Mouse (Mus musculus): ENCODE measurements around the gene 3110082J24Rik.
A peak's percentile ranks its signal among the peaks of the same experiment; 100 is the strongest.

3110082J24Rik gene

DNA sequence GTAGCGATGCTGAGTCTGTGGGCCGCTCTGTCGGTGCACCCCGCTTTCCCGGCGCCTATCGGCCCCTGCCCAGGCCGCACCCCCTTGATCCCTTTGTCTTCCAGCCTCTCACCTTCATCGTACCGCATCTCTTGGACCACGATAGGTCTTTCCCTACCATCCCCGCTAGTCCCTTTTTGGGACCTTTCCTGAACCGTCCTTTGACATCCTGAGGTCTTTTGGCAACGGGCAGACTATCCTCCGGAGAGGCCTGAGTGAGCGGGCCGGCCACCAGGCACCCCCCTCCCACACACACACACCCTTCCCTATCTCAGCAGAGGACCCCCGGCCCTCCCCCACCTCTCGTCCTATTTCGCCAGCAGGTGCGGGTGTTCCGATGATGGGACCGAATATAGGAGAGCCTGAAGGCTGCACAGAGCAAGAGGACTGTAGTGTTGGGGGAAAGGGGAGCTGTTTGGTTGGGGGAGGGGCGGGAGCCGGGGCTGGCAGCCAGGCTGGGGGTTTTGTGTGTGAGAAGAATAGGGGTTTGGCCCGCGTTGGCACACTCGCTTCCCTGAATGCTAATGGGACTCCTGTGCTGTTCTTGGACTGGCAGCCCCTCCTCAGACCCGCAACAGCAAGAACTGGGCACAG is at the start of gene 3110082J24Rik:
3110082J24Rik (minus strand) TSS at position 419 of the 633 bp plus-strand sequence.
- no peak for DNase-seq (ENCODE audit: low read depth, low spot score)

GRCm38 (mm10) chr5:30155395-30155792 is 49.5 kb upstream of the 3110082J24Rik start:
- DNase-seq (ENCODE audit: low read depth, low spot score), result no peak

GRCm38 (mm10) chr5:30154474-30155394 is 48.8 kb upstream of the 3110082J24Rik start, which contains the start of the genes Hadha and Hadhb:
Gene Hadha (minus strand): TSS chr5:30155162.
Gene Hadhb (plus strand): TSS chr5:30155248.
- DNase-seq (ENCODE audit: low read depth, low spot score), result peak; percentile 93

GRCm38 (mm10) chr5:30154013-30154412 is 48.1 kb upstream of the 3110082J24Rik start:
- DNase-seq (ENCODE audit: low read depth, low spot score), result peak; percentile 56

GRCm38 (mm10) chr5:30153222-30153621 is 47.3 kb upstream of the 3110082J24Rik start:
- no peak for DNase-seq (ENCODE audit: low read depth, low spot score)

GRCm38 (mm10) chr5:30152413-30152812 is 46.5 kb upstream of the 3110082J24Rik start:
- DNase-seq (ENCODE audit: low read depth, low spot score), result no peak

- no peak for DNase-seq (ENCODE audit: low read depth, low spot score)
Observed at GRCm38 (mm10) chr5:30152007-30152406, 46.1 kb upstream of the 3110082J24Rik start.

DNA sequence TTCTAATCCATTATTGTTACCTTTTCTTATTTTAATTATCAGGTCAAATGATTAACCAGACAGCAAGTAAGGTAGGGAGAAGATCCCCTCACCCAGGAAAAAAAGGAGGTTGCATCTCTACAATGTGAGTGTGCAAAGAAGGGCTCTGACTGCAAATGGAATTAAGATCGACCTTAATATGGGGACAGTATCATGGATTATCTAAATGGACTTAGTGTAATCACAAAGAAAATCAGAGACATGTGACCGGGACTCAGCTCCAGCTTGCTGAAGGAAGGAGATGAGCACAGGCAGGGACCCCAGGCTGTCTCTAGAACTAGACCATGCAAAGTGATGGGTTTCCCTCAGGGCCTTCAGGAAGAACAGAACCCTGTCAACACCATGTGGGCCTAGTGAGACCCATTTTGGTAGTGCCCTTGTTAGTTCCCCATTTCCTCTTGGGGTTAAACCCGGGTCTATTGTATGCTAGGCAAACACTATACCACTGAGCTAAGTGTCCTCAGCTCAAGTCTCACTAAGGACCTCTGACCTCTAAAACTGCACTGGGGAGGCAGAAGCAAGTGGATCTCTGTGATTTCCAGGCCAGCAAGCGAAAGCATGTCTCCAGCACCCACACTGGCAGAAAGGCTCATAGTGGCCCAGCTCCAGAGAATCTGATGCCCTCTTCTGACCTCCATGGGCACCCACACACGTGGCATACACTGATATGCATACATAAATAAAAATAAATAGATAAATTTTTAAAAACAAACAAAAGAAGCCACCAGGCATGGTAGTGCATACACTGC is 42.4 kb upstream of the 3110082J24Rik start:
- DNase-seq (ENCODE audit: low read depth, low spot score), result no peak

DNA sequence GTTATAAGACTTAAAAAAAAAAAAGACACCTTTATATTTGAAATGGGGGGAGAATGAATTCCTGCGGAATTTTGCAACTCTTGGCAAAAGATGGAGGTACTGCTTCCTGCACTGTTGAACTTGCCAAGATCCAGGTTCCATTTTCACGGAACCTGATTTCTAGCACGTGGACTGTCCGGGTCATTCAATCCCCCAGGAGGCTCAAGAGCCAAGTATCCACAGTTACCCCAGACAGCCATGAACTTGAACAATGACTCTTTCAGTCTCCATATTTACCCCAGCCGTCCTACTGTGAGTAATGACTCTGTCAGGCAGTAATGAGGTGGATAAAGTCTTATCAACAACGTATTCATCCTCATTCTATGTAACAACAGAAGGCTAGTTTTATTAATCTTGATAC is 40.6 kb upstream of the 3110082J24Rik start:
- DNase-seq (ENCODE audit: low read depth, low spot score), result no peak

- no peak for DNase-seq (ENCODE audit: low read depth, low spot score)
Observed at GRCm38 (mm10) chr5:30138193-30138592, 32.3 kb upstream of the 3110082J24Rik start.

GRCm38 (mm10) chr5:30137271-30137670 is 31.4 kb upstream of the 3110082J24Rik start:
- no peak for DNase-seq (ENCODE audit: low read depth, low spot score)

DNA sequence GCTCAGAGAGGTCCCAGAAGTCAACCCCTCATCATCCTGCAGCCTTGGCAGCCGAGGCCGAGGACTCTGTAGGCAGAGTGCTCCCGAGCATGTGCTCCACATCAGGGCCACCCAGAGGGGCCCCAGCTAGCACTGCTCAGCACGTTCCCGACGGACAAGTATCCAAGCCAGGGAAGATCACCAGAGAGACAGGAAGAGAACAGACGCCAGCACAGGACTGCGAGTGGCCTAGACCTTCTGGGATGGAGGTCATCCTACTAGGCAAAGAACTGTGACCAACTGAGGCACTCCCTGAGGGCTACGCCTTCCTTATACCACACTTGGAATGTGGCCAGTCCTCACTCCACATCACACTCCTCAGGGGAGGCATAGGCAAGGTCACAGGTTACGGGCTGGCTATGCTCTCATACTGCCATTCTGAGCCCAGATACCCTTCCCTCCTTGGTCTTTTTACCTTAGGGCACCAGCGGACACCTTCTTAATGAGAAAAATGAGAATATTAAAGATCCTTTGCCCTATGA is 29.9 kb upstream of the 3110082J24Rik start:
- no peak for DNase-seq (ENCODE audit: low read depth, low spot score)

GRCm38 (mm10) chr5:30132173-30132572 is 26.3 kb upstream of the 3110082J24Rik start:
- no peak for DNase-seq (ENCODE audit: low read depth, low spot score)

DNA sequence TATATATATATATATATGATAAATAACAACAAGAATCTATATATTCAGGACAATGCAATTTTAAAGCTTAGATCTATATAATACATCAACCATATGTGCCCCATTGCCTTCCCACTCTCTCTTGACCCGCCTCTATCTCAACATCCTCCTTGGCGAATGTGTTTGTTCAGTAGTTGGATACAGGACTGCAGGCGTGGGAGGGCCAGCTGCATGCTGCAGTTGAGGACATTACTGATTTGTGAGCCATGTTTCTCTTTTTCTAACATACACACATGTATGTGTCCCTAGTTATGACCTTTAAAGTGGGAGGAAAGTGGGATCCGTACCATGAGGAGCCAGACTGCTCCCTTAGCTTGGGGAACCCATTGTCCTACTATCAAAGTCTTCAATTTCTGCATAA is 25.4 kb upstream of the 3110082J24Rik start:
- no peak for DNase-seq (ENCODE audit: low read depth, low spot score)

DNA sequence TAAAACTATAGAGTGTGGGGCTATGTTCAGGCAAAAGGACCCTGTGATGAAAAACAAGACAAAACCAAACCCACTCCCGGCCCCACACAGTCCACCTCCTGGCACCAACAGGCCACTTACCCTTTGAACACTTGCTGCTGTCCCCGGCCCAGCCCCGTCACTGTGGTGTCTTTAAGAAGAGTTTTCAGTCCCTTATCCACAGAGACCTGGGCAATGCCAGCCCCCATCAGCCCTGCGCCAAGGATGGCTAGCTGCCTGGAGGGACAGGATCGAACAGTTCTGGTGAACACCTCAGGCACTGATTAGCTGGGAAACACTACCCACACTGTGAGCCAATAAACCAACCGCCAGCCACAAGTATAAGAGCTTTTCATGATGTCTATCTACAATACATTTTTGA is 22.8 kb upstream of the 3110082J24Rik start:
- no peak for DNase-seq (ENCODE audit: low read depth, low spot score)

GRCm38 (mm10) chr5:30127921-30128597 is 22.2 kb upstream of the 3110082J24Rik start:
- no peak for DNase-seq (ENCODE audit: low read depth, low spot score)

GRCm38 (mm10) chr5:30126756-30127155 is 20.9 kb upstream of the 3110082J24Rik start:
- no peak for DNase-seq (ENCODE audit: low read depth, low spot score)

DNA sequence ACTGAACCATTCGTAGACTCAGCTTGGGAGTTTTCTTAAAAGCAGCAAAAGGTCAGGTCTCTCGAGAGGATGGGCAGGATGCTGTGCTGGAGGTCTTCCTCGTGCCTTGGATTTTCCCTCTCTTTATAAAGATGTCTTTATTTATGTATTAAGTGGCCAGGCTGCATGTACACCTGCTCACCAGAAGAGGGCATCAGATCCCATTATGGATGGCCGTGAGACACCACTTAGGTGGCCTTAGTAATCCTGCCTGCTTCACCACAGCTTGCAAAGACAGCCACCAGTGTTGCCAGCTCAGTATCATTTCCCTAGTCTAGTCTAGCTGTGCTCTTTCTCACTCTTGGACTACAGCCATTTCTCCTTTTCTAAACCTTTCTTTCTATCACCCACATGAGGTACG is 19.7 kb upstream of the 3110082J24Rik start:
- DNase-seq (ENCODE audit: low read depth, low spot score), result peak; percentile 67

- DNase-seq (ENCODE audit: low read depth, low spot score), result no peak
Observed at GRCm38 (mm10) chr5:30122481-30122880, 16.6 kb upstream of the 3110082J24Rik start.

DNA sequence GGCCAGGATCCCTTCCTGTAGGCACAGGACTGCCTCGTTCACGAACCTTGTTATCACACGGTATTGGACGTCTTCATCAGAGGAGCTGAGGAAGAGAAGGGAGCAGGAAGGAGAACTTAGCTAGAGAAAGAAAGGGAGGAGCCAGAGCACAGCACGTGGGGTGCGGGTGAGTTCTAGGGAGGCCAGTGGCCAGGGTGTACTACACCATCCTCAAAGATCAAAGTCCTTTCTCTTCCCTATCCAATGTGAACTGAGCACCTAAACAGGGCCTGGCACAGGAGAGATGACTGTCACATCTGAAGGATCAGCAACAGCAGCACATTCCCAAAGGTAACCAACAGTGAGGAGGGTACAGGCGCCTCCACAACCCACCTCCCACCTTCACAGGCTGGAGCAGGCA is 14.2 kb upstream of the 3110082J24Rik start:
- DNase-seq (ENCODE audit: low read depth, low spot score), result no peak

DNA sequence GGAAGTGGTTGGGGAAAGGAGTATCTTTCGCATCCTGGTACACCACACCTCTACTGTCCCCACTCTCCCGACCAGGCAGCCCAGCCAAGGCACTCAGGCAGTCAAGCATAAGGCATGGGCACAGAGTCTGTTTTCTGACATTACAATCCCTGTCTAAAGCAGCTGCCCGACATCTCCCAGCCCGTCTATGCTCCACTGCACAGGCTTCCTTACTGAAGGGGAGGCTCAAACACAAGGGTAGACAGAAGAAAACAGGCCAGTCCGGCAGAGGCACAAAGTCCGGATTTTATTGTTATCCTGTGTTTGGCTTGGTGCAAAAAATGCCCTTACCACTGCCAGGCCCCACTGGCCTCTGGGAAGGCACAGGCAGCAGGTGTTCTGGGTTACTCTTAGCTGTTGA is 13.3 kb upstream of the 3110082J24Rik start:
- DNase-seq (ENCODE audit: low read depth, low spot score), result no peak

Data from R1 (cell line).